Mouse (Mus musculus): ENCODE data around the gene Lurap1. TPM values are rescaled to one million over a fixed set of nuclear protein-coding genes. Genes with fewer than 3 reads are reported as not detected.

The Lurap1 gene
- total and polyA plus RNA-seq, 2 experiments from 2014 or later: 3.0 to 5.0 TPM

DNA sequence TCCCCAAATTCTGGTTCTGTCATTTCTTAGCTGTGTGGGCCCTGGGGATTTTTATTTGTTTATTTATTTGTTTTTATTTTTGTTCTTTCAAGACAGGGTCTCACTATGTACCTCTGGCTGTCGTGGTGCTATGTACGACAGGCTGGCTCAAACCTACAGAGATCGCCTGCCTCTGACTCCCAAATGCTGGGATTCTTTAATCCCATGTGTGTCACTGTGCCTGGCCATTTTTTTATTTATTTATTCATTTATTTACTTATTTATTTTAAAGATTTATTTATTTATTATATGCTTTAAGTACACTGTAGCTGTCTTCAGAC, 18.2 kb upstream of the Lurap1 start:
- 67% methylated on average over 3 of the region's 3 CpGs for WGBS
- H3K27ac ChIP-seq (ENCODE audit: low read depth, low read length): no peak overlapping the region
- ATAC-seq: peak; percentile 30

DNA sequence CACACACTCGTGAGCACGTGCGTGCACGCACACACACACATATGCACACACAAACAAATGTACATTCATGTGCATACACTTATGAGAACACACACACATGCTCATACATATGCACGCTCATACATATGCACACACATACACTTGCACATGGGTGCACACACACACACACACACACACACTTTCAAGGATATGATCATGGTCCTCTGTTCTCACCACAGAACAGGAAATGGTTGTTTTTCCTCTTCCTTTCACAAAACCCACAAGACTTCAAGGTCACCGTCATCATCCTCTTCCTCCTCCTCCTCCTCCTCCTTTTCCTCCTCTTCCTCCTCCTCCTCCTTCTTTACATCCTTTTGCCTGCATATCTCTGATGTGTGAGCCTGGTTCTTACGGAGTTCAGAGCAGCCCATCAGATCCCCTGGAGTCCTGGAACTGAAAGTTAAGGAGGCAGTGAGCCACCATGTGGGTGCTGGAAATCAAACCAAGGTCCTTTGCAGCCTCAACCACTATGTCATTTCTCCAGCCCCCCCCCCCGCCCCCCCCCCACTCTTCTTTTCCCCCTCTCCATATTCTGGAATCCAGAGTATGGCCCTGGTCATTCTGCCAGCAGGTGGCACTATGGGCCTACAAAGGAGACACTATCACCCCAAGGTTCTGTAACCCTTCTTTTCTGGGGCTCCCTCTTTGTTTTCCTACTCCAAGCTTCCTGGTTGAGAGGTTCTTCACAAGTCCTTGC, 17.6 kb upstream of the Lurap1 start:
- Histone ChIP-seq H3K36me3 (ENCODE audit: insufficient read depth) (no peaks in the 10 kb centered on the region), H3K4me3 (ENCODE audit: low read depth, low read length) (no peak overlapping the region), H3K27ac (ENCODE audit: low read depth, low read length) (no peak overlapping the region), H3K27me3 (ENCODE audit: insufficient read depth, low read length) (no peaks in the 10 kb centered on the region), H3K4me1 (ENCODE audit: insufficient read depth) (no peaks in the 10 kb centered on the region), H3K4me2 (ENCODE audit: low read depth) (no peak overlapping the region), H3K9ac (no peak overlapping the region), H3K9me3 (ENCODE audit: low read length) (no peaks in the 10 kb centered on the region)
- peak; percentile 76 for TF ChIP-seq CTCF (IDR thresholded peaks at IDR 0.05; ENCODE audit: low read depth)
- WGBS: 81% methylated on average over 7 of the region's 8 CpGs
- peak; percentile 75 for DNase-seq
- ATAC-seq: peak; percentile 91

More for the DNA sequence above, 18.2 kb upstream of the Lurap1 start:
- DNase-seq: no peak
- H3K4me3 ChIP-seq (ENCODE audit: low read depth, low read length): no peak overlapping the region
- no peaks in the 10 kb centered on the region for H3K9me3 ChIP-seq (ENCODE audit: low read length)
- no peaks in the 10 kb centered on the region for H3K36me3 ChIP-seq (ENCODE audit: insufficient read depth)
- no peak for TF ChIP-seq CTCF (IDR thresholded peaks at IDR 0.05; ENCODE audit: low read depth)
- no peaks in the 10 kb centered on the region for H3K4me1 ChIP-seq (ENCODE audit: insufficient read depth)
- no peak overlapping the region for H3K4me2 ChIP-seq (ENCODE audit: low read depth)
- H3K27me3 ChIP-seq (ENCODE audit: insufficient read depth, low read length): no peaks in the 10 kb centered on the region
- H3K9ac ChIP-seq: no peak overlapping the region

DNA sequence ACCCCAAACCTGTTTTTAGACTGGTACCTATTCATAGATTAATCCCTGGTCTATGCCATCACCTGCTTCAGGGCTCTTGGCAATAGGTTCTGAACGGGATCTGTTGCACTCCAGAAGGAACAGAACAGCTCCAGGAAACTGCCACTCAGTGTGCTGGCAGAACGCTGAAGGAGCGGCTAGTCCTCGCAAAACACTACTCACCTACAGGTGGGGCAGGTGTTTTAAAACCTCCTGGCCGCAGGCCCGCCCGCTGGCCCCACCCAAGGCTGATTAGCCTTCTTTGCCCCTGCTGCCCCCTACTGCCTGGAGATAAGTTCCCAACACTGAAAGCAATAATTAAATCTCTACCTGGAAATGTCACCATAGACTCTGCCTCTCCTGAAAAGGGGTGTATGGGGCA, 16.3 kb upstream of the Lurap1 start, which contains the start of gene Tspan1:
Tspan1 (minus strand) TSS at position 198 of the 400 bp plus-strand sequence.
- no peak for ATAC-seq
- WGBS: 31% methylated on average over 7 of the region's 7 CpGs
- Histone ChIP-seq H3K36me3 (ENCODE audit: insufficient read depth) (no peaks in the 10 kb centered on the region), H3K9me3 (ENCODE audit: low read length) (no peaks in the 10 kb centered on the region), H3K4me3 (ENCODE audit: low read depth, low read length) (no peak within 1 kb of the TSS), H3K4me2 (ENCODE audit: low read depth) (no peak within 1 kb of the TSS), H3K27ac (ENCODE audit: low read depth, low read length) (no peak within 1 kb of the TSS), H3K4me1 (ENCODE audit: insufficient read depth) (no peaks in the 10 kb centered on the region), H3K27me3 (ENCODE audit: insufficient read depth, low read length) (no peaks in the 10 kb centered on the region), H3K9ac (no peak within 1 kb of the TSS)
- peak; percentile 13; the same call in 1 of the 2 replicates for TF ChIP-seq CTCF (IDR thresholded peaks at IDR 0.05; ENCODE audit: low read depth)
- DNase-seq: no peak

DNA sequence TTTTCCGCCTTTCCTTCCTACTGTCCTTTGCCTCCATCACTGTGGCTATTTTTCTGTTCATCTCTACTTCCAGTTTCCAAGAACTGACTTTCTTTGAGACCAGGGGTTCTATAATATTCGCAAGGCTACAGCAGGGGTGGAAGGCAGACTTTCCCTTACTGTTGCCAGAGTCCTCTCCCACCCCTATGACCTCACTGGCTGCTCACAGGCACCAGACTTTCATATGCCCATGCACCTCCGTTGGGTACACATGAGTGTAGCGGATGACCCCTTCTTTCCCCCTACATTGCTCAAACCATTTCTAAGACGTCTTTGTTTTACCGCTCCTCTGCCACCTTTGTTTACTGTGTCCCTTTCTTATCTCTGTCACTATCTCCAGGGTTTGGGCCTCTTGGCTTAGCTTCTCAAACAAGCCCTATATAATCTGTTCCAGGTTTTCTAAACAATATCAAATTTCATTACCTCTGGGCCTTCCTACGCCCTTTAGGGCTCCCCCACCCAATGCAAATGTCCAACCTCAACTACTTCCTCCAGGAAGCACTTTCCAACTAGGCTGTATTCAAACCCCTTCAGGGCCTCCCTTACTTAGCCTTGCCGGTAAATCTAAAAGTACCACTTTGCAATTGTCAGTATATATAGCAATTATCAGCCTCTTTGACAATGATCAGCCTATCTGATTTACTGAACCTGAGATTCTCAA, 14.7 kb upstream of the Lurap1 start:
- H3K27me3 ChIP-seq (ENCODE audit: insufficient read depth, low read length): no peaks in the 10 kb centered on the region
- WGBS: 78% methylated on average over 8 of the region's 8 CpGs

DNA sequence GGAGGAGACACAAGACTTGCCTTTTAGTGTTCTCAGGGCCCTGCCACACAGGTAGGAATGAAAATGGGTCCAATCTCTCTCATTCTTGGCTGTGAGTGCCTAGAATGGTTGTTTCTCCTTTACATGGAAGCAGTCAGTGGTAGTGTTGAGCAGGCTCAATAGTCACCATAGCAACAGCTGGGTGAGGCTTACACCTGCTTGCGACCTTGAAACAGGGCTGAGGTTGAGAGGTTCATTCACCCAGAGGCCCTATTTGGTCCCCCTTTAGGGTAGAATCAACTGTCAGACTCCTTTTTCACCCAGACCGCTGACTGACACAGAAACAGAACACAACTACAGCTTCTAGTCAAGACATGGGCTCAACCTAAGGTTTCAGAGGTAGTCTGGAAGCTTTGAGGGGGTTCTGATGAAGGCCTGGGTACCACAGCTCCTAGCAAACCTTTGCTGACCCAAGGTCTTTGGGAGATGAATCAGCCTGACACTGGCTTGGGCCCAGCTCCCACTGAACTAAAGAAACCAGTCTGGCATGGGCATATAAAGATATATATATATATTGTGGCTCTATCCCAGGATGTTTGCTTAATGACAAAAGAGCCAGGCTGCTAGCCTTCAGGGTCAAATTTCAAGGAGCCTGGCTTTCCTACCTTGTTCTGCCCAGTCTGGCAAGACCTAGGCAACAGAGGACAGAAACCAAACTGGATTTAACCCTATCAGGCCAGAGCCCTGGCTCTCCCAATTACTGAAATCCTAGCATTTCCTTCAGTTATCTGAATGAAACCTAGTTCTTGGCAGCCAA, 13.8 kb upstream of the Lurap1 start:
- H3K4me2 ChIP-seq (ENCODE audit: low read depth): no peak overlapping the region
- no peak for DNase-seq
- WGBS: 80% methylated on average over 2 of the region's 2 CpGs
- H3K4me3 ChIP-seq (ENCODE audit: low read depth, low read length): no peak overlapping the region
- H3K36me3 ChIP-seq (ENCODE audit: insufficient read depth): no peaks in the 10 kb centered on the region
- no peak overlapping the region for H3K27ac ChIP-seq (ENCODE audit: low read depth, low read length)
- TF ChIP-seq CTCF (IDR thresholded peaks at IDR 0.05; ENCODE audit: low read depth): no peak
- ATAC-seq: no peak
- H3K9me3 ChIP-seq (ENCODE audit: low read length): no peaks in the 10 kb centered on the region
- no peak overlapping the region for H3K9ac ChIP-seq
- H3K4me1 ChIP-seq (ENCODE audit: insufficient read depth): no peaks in the 10 kb centered on the region
- no peaks in the 10 kb centered on the region for H3K27me3 ChIP-seq (ENCODE audit: insufficient read depth, low read length)

More for the DNA sequence above, 14.7 kb upstream of the Lurap1 start:
- H3K4me3 ChIP-seq (ENCODE audit: low read depth, low read length): no peak overlapping the region
- TF ChIP-seq CTCF (IDR thresholded peaks at IDR 0.05; ENCODE audit: low read depth): no peak
- H3K36me3 ChIP-seq (ENCODE audit: insufficient read depth): no peaks in the 10 kb centered on the region
- DNase-seq: no peak
- no peak overlapping the region for H3K9ac ChIP-seq
- H3K4me1 ChIP-seq (ENCODE audit: insufficient read depth): no peaks in the 10 kb centered on the region
- no peak overlapping the region for H3K4me2 ChIP-seq (ENCODE audit: low read depth)
- H3K27ac ChIP-seq (ENCODE audit: low read depth, low read length): no peak overlapping the region
- no peak for ATAC-seq
- H3K9me3 ChIP-seq (ENCODE audit: low read length): no peaks in the 10 kb centered on the region

DNA sequence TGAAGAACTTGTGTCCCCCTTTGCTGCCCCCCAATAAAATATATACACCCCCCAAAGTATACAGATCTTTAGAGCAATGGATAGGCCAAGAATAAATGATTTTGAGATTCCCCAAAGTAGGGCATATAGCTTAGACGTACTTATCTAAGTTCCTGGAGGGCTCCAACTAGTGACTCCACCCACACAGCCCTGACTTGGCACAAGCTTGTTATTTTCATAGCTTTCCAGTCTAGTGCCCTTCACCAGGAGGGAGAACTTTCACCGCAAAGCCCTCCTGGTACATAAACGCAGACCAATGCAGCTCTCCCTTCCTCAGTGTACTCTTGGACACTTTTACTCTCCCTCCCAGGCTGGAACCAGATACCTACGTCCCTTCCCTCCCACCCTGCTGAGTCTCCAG, 11.0 kb upstream of the Lurap1 start:
- ATAC-seq (no peak), DNase-seq (no peak)
- Histone ChIP-seq H3K9ac (no peak overlapping the region), H3K9me3 (ENCODE audit: low read length) (no peaks in the 10 kb centered on the region), H3K27me3 (ENCODE audit: insufficient read depth, low read length) (no peaks in the 10 kb centered on the region), H3K36me3 (ENCODE audit: insufficient read depth) (peaks cover 24% of the 10 kb centered on the region), H3K27ac (ENCODE audit: low read depth, low read length) (no peak overlapping the region), H3K4me3 (ENCODE audit: low read depth, low read length) (no peak overlapping the region), H3K4me2 (ENCODE audit: low read depth) (no peak overlapping the region), H3K4me1 (ENCODE audit: insufficient read depth) (no peaks in the 10 kb centered on the region)
- TF ChIP-seq CTCF (IDR thresholded peaks at IDR 0.05; ENCODE audit: low read depth): no peak
- 66% methylated on average over 4 of the region's 4 CpGs for WGBS
